Comparison of ENCODE assay signal across 8 mouse cellular contexts in genomic region chr9:65908394-65909300, GRCm38 (mm10). TPM values are rescaled to one million over a fixed set of nuclear protein-coding genes. Genes with fewer than 3 reads are reported as not detected.
DNase-seq lines count a peak whose midpoint lies in the region; ATAC-seq and TF ChIP-seq lines count a peak whose summit lies in the region.

Gene Trip4, minus strand, starts transcription at chr9:65908794.
Gene Csnk1g1, plus strand, starts transcription at chr9:65908924.

- peak within 1 kb of the TSS; percentile 86 for H3K4me3 ChIP-seq in forebrain, embryonic 10.5 days
- H3K4me3 ChIP-seq in heart, embryonic 15.5 days: peak within 1 kb of the TSS; percentile 83
- peak within 1 kb of the TSS; percentile 92 to 93 for H3K4me3 ChIP-seq in liver, embryonic 14.5 days (ENCODE audit: insufficient read depth in 1 of 2, low read depth in 2 of 2, low read length in 2 of 2)
- H3K4me3 ChIP-seq in neural tube, embryonic 11.5 days (ENCODE audit: low read depth, low read length): peak within 1 kb of the TSS; percentile 75
- H3K4me3 ChIP-seq in stomach, postnatal 0 days (ENCODE audit: low read depth, low read length): peak within 1 kb of the TSS; percentile 74

- peak within 1 kb of the TSS; percentile 93 for H3K27ac ChIP-seq in forebrain, embryonic 10.5 days
- peak within 1 kb of the TSS; percentile 91 for H3K27ac ChIP-seq in heart, embryonic 15.5 days
- H3K27ac ChIP-seq in liver, embryonic 14.5 days: peak within 1 kb of the TSS; percentile 75
- H3K27ac ChIP-seq in neural tube, embryonic 11.5 days (ENCODE audit: low read depth, low read length): peak within 1 kb of the TSS; percentile 63
- peak within 1 kb of the TSS; percentile 89 for H3K27ac ChIP-seq in stomach, postnatal 0 days (replicated peaks)

- H3K9me3 ChIP-seq in forebrain, embryonic 10.5 days: no peaks in the 10 kb centered on the region
- H3K9me3 ChIP-seq in heart, embryonic 15.5 days (replicated peaks): no peaks in the 10 kb centered on the region
- no peaks in the 10 kb centered on the region for H3K9me3 ChIP-seq in liver, embryonic 14.5 days (ENCODE audit: control insufficient read depth, low read length)
- no peaks in the 10 kb centered on the region for H3K9me3 ChIP-seq in neural tube, embryonic 11.5 days (ENCODE audit: control insufficient read depth, low read length)
- H3K9me3 ChIP-seq in stomach, postnatal 0 days (ENCODE audit: control insufficient read depth, low read length): no peaks in the 10 kb centered on the region

- peak; percentile 100 for ATAC-seq in heart, embryonic 15.5 days (replicated peaks; ENCODE audit: insufficient number of reproducible peaks, insufficient read depth, low FRiP score, low read depth)
- ATAC-seq in liver, embryonic 14.5 days (ENCODE audit: insufficient read depth): peak; percentile 96
- ATAC-seq in neural tube, embryonic 11.5 days (ENCODE audit: insufficient read depth, low FRiP score, low TSS enrichment): peak; percentile 98
- peak; percentile 99 for ATAC-seq in stomach, postnatal 0 days (ENCODE audit: low FRiP score, low TSS enrichment)

- H3K4me2 ChIP-seq in heart, embryonic 15.5 days: peak within 1 kb of the TSS; percentile 65
- peak within 1 kb of the TSS; percentile 95 for H3K4me2 ChIP-seq in liver, embryonic 14.5 days (ENCODE audit: low read depth)
- peak within 1 kb of the TSS; percentile 86 for H3K4me2 ChIP-seq in neural tube, embryonic 11.5 days (ENCODE audit: low read depth)
- peak within 1 kb of the TSS; percentile 66 for H3K4me2 ChIP-seq in stomach, postnatal 0 days (replicated peaks; ENCODE audit: low read depth)

- H3K36me3 ChIP-seq in forebrain, embryonic 10.5 days (replicated peaks): peaks cover 29% of the 10 kb centered on the region
- H3K36me3 ChIP-seq in heart, embryonic 15.5 days: peaks cover 6% of the 10 kb centered on the region
- H3K36me3 ChIP-seq in liver, embryonic 14.5 days (replicated peaks; ENCODE audit: control insufficient read depth, insufficient read depth, low read depth): peaks cover 8% of the 10 kb centered on the region
- H3K36me3 ChIP-seq in neural tube, embryonic 11.5 days (ENCODE audit: control insufficient read depth, insufficient read depth, low read length): no peaks in the 10 kb centered on the region; the same call in 1 of the 2 replicates
- no peaks in the 10 kb centered on the region for H3K36me3 ChIP-seq in stomach, postnatal 0 days (ENCODE audit: control insufficient read depth, insufficient read depth, low read length)

- WGBS in forebrain, embryonic 10.5 days: 1% methylated on average over 38 of the region's 38 CpGs
- under 1% methylated on average over 38 of the region's 38 CpGs for WGBS in heart, embryonic 15.5 days
- 1% methylated on average over 38 of the region's 38 CpGs for WGBS in liver, embryonic 14.5 days (ENCODE audit: insufficient replicate concordance)
- 1% methylated on average over 33 of the region's 38 CpGs for WGBS in neural tube, embryonic 11.5 days
- under 1% methylated on average over 38 of the region's 38 CpGs for WGBS in stomach, postnatal 0 days

- H3K27me3 ChIP-seq in forebrain, embryonic 10.5 days (ENCODE audit: poor library complexity, severe bottlenecking): no peaks in the 10 kb centered on the region
- H3K27me3 ChIP-seq in heart, embryonic 15.5 days: no peaks in the 10 kb centered on the region
- no peaks in the 10 kb centered on the region for H3K27me3 ChIP-seq in liver, embryonic 14.5 days (ENCODE audit: control insufficient read depth, insufficient read depth, low read length)
- H3K27me3 ChIP-seq in neural tube, embryonic 11.5 days (ENCODE audit: control insufficient read depth, insufficient read depth, low read length): no peaks in the 10 kb centered on the region
- H3K27me3 ChIP-seq in stomach, postnatal 0 days (ENCODE audit: control insufficient read depth, insufficient read depth, low read length): no peaks in the 10 kb centered on the region

- peaks cover 22% of the 10 kb centered on the region for H3K4me1 ChIP-seq in forebrain, embryonic 10.5 days
- H3K4me1 ChIP-seq in heart, embryonic 15.5 days (replicated peaks): peaks cover 11% of the 10 kb centered on the region
- H3K4me1 ChIP-seq in liver, embryonic 14.5 days (replicated peaks; ENCODE audit: control insufficient read depth in 2 of 2, insufficient read depth in 2 of 2, low read length in 1 of 2): peaks cover 8 to 9% of the 10 kb centered on the region in 2 experiments
- no peaks in the 10 kb centered on the region for H3K4me1 ChIP-seq in neural tube, embryonic 11.5 days (ENCODE audit: control insufficient read depth, insufficient read depth, low read length)
- H3K4me1 ChIP-seq in stomach, postnatal 0 days (replicated peaks; ENCODE audit: control insufficient read depth, insufficient read depth): no peaks in the 10 kb centered on the region

- TF ChIP-seq CTCF in liver, embryonic 14.5 days (IDR thresholded peaks at IDR 0.05; ENCODE audit: low read depth): peak; percentile 45
- TF ChIP-seq CTCF in stomach, postnatal 0 days (IDR thresholded peaks at IDR 0.05; ENCODE audit: low read depth): peak; percentile 77

- peak; percentile 80 to 85 for DNase-seq in CD8-positive naive resting alpha-beta T cell, adult 2 months (ENCODE audit: low read depth in 2 of 2, low spot score in 2 of 2)
- peak; percentile 92 for DNase-seq in c-Kit-positive CD71-negative TER-119-negative erythroid progenitor cells, embryonic 14.5 days (ENCODE audit: low read depth)
- peak; percentile 95 for DNase-seq in forebrain, embryonic 10.5 days (ENCODE audit: extremely low spot score, low spot score)
- peak; percentile 96 to 99 for DNase-seq in kidney, postnatal 25 days
- peak; percentile 86 to 90 (median 87) for DNase-seq in liver, embryonic 14.5 days (ENCODE audit: low read depth in 3 of 3, low spot score in 3 of 3)
- DNase-seq in neural tube, embryonic 11.5 days (ENCODE audit: low spot score): peak; percentile 95
- DNase-seq in stomach, postnatal 0 days (ENCODE audit: low spot score): peak; percentile 95

- peak within 1 kb of the TSS; percentile 71 for H3K9ac ChIP-seq in heart, embryonic 15.5 days
- H3K9ac ChIP-seq in liver, embryonic 14.5 days (replicated peaks): peak within 1 kb of the TSS; percentile 84
- peak within 1 kb of the TSS; percentile 69 for H3K9ac ChIP-seq in neural tube, embryonic 11.5 days (ENCODE audit: low read length)
- peak within 1 kb of the TSS; percentile 79 for H3K9ac ChIP-seq in stomach, postnatal 0 days (ENCODE audit: low read length)

- TF ChIP-seq EP300 in liver, embryonic 14.5 days (IDR thresholded peaks at IDR 0.05; ENCODE audit: low read depth): no peak
- TF ChIP-seq EP300 in stomach, postnatal 0 days (optimal IDR thresholded peaks at IDR 0.05): peak; percentile 48

RNA-seq across cellular contexts. Expression of gene Trip4, which starts in this region (rescaled TPM):
- polyA plus RNA-seq in forebrain, embryonic 10.5 days (2016; fragmentation: Nextera tagmentation; extraction: Ambion mirVana): 32.5 and 34.5 TPM in 2 replicates
- polyA plus RNA-seq in heart, embryonic 15.5 days (2015; fragmentation: Nextera tagmentation; extraction: Ambion mirVana): 20.8 and 21.4 TPM in 2 replicates
- 2.2 and 4.6 TPM in 2 replicates for polyA plus RNA-seq in liver, embryonic 14.5 days (2012; rRNA removed)
- 9.9 and 10.2 TPM in 2 replicates for polyA plus RNA-seq in liver, embryonic 14.5 days (2014; fragmentation: Nextera tagmentation; extraction: Ambion mirVana)
- polyA plus RNA-seq in neural tube, embryonic 11.5 days (2014; fragmentation: Nextera tagmentation; extraction: Ambion mirVana): 35.4 and 36.2 TPM in 2 replicates
- polyA plus RNA-seq in stomach, postnatal 0 days (2015; fragmentation: Nextera tagmentation; extraction: Ambion mirVana): 14.7 and 16.8 TPM in 2 replicates

RNA-seq across cellular contexts. Expression of gene Csnk1g1, which starts in this region (rescaled TPM):
- polyA plus RNA-seq in forebrain, embryonic 10.5 days (2016; fragmentation: Nextera tagmentation; extraction: Ambion mirVana): 16.7 and 18.2 TPM in 2 replicates
- polyA plus RNA-seq in heart, embryonic 15.5 days (2015; fragmentation: Nextera tagmentation; extraction: Ambion mirVana): 9.8 and 12.7 TPM in 2 replicates
- 1.6 and 2.5 TPM in 2 replicates for polyA plus RNA-seq in liver, embryonic 14.5 days (2012; rRNA removed)
- polyA plus RNA-seq in liver, embryonic 14.5 days (2014; fragmentation: Nextera tagmentation; extraction: Ambion mirVana): 3.5 and 3.7 TPM in 2 replicates
- 20.9 and 22.2 TPM in 2 replicates for polyA plus RNA-seq in neural tube, embryonic 11.5 days (2014; fragmentation: Nextera tagmentation; extraction: Ambion mirVana)
- polyA plus RNA-seq in stomach, postnatal 0 days (2015; fragmentation: Nextera tagmentation; extraction: Ambion mirVana): 5.6 and 6.3 TPM in 2 replicates

Comparison
In these comparisons a context has a peak if more than half of its experiments do, and no peak if none do; other contexts are left out.
1. Peak in every context shown above with its lines: DNase-seq, ATAC-seq, H3K4me3 ChIP-seq and H3K27ac ChIP-seq.